Mouse (Mus musculus) liver, embryonic 13.5 days (tissue): ENCODE results near the gene Wdr81. TPM values are rescaled to one million over a fixed set of nuclear protein-coding genes. Genes with fewer than 3 reads are reported as not detected.

Experiments
- ATAC-seq: fragments of 200-750 bp; cut with Nextera tagmentation; 2 replicates; pipeline ENCODE4 v1.8.0; 2017; ENCODE audit warnings: low read depth, mild to moderate bottlenecking, moderate number of reproducible peaks, moderate library complexity
- DNase-seq: peaks from one replicate; pipeline ENCODE4 v3.0.0; 2022
- H3K27ac ChIP-seq: fragments of 300-500 bp; sonication (generic); 2 replicates; pipeline ENCODE4 v1.5.1; 2015; ENCODE audit warnings: moderate library complexity, mild to moderate bottlenecking, inconsistent platforms
- H3K27me3 ChIP-seq: fragments of 300-500 bp; sonication (generic); 2 replicates; pipeline ENCODE4 v1.6.1; 2015; ENCODE audit warnings: mild to moderate bottlenecking, inconsistent platforms
- H3K36me3 ChIP-seq: fragments of 300-500 bp; sonication (generic); 2 replicates; pipeline ENCODE4 v1.6.1; 2015; ENCODE audit warnings: mild to moderate bottlenecking, inconsistent platforms
- H3K4me1 ChIP-seq: fragments of 300-500 bp; sonication (generic); replicated peaks from 2 replicates; pipeline ENCODE4 v1.6.1; 2015; ENCODE audit warnings: inconsistent platforms
- H3K4me2 ChIP-seq: fragments of 300-500 bp; sonication (generic); 2 replicates; pipeline ENCODE4 v1.6.1; 2015; ENCODE audit warnings: inconsistent platforms, mild to moderate bottlenecking, moderate library complexity
- H3K4me3 ChIP-seq: fragments of 300-500 bp; sonication (generic); replicated peaks from 2 replicates; pipeline ENCODE4 v1.5.1; 2015; ENCODE audit warnings: mild to moderate bottlenecking, inconsistent platforms
- H3K9ac ChIP-seq: fragments of 300-500 bp; sonication (generic); 2 replicates; pipeline ENCODE4 v1.6.1; 2015; ENCODE audit warnings: mild to moderate bottlenecking, inconsistent platforms
- H3K9me3 ChIP-seq: fragments of 300-500 bp; sonication (generic); replicated peaks from 2 replicates; pipeline ENCODE4 v1.6.1; 2016; ENCODE audit warnings: inconsistent platforms
- WGBS: fragments of 180-500 bp; shearing (Covaris S2); methylation state at CpG from one replicate; pipeline ENCODE4 v1.1.7; 2015; ENCODE audit not compliant: insufficient replicate concordance; 5-methylcytosine and 5-hydroxymethylcytosine counted together
- polyA plus RNA-seq: library from polyadenylated mRNA; unstranded; fragments of >200 nt; fragmentation: Nextera tagmentation; extraction: Ambion mirVana; gene quantifications from 2 replicates; pipeline ENCODE4 v1.2.1, GENCODE M21; 2015

The Wdr81 gene
- polyA plus RNA-seq, 1 experiment from 2014 or later = 18.5 TPM

GRCm38 (mm10) chr11:75429019-75429705, 25.4 kb downstream of the Wdr81 start:
- peaks cover under 1% of the 10 kb centered on the region; the same call in 1 of the 2 replicates for H3K9me3 ChIP-seq
- H3K27ac ChIP-seq = no peak overlapping the region
- no peak overlapping the region for H3K4me3 ChIP-seq
- peaks cover 30% of the 10 kb centered on the region for H3K36me3 ChIP-seq
- ATAC-seq = no peak
- no peak overlapping the region for H3K9ac ChIP-seq
- no peak overlapping the region for H3K4me2 ChIP-seq
- no peaks in the 10 kb centered on the region for H3K27me3 ChIP-seq
- H3K4me1 ChIP-seq = peaks cover 12% of the 10 kb centered on the region
- 27% methylated on average over 9 of the region's 9 CpGs for WGBS
- no peak for DNase-seq

GRCm38 (mm10) chr11:75424459-75424858, 30.1 kb downstream of the Wdr81 start:
- no peak overlapping the region for H3K9ac ChIP-seq
- H3K9me3 ChIP-seq = no peaks in the 10 kb centered on the region
- DNase-seq (no peak), ATAC-seq (peak; percentile 27; the same call in 1 of the 2 replicates)
- peaks cover 24% of the 10 kb centered on the region for H3K4me1 ChIP-seq
- 79% methylated on average over 3 of the region's 3 CpGs for whole genome bisulfite sequencing
- H3K4me3 ChIP-seq = no peak overlapping the region
- H3K4me2 ChIP-seq = no peak overlapping the region
- no peaks in the 10 kb centered on the region for H3K36me3 ChIP-seq
- H3K27ac ChIP-seq = no peak overlapping the region
- peaks cover 3% of the 10 kb centered on the region; the same call in 1 of the 2 replicates for H3K27me3 ChIP-seq

GRCm38 (mm10) chr11:75424033-75424432, 30.5 kb downstream of the Wdr81 start:
- Histone ChIP-seq H3K4me2 (no peak overlapping the region), H3K36me3 (no peaks in the 10 kb centered on the region), H3K9me3 (no peaks in the 10 kb centered on the region), H3K4me1 (peaks cover 24% of the 10 kb centered on the region), H3K27me3 (peaks cover 3% of the 10 kb centered on the region; the same call in 1 of the 2 replicates), H3K9ac (no peak overlapping the region), H3K4me3 (no peak overlapping the region), H3K27ac (no peak overlapping the region)
- ATAC-seq = no peak
- 78% methylated on average over 9 of the region's 9 CpGs for WGBS
- DNase-seq = no peak

- Histone ChIP-seq H3K4me2 (0 out of 2 replicates have a peak overlapping the region, but pooled peaks have one; percentile 3), H3K4me1 (peaks cover 20% of the 10 kb centered on the region), H3K27ac (no peak overlapping the region), H3K9me3 (no peaks in the 10 kb centered on the region), H3K27me3 (peaks cover 3% of the 10 kb centered on the region; the same call in 1 of the 2 replicates), H3K36me3 (no peaks in the 10 kb centered on the region), H3K9ac (no peak overlapping the region), H3K4me3 (no peak overlapping the region)
- ATAC-seq (no peak), DNase-seq (no peak)
- WGBS = 71% methylated on average over 3 of the region's 3 CpGs
These were observed 31.4 kb downstream of the Wdr81 start for GRCm38 (mm10) chr11:75423091-75423490.

- DNase-seq = no peak
- peak; percentile 29; the same call in 1 of the 2 replicates for ATAC-seq
- H3K4me3 ChIP-seq = peak within 1 kb of the TSS; percentile 50
- peak within 1 kb of the TSS; percentile 59 for H3K9ac ChIP-seq
- H3K36me3 ChIP-seq = no peaks in the 10 kb centered on the region
- peak within 1 kb of the TSS; percentile 27; the same call in 1 of the 2 replicates for H3K27ac ChIP-seq
- peaks cover 20% of the 10 kb centered on the region for H3K4me1 ChIP-seq
- H3K27me3 ChIP-seq = peaks cover 3% of the 10 kb centered on the region; the same call in 1 of the 2 replicates
- WGBS = 35% methylated on average over 10 of the region's 10 CpGs
- no peaks in the 10 kb centered on the region for H3K9me3 ChIP-seq
- H3K4me2 ChIP-seq = peak within 1 kb of the TSS; percentile 56
These were observed 32.3 kb downstream of the Wdr81 start, which contains the start of gene Serpinf1 for GRCm38 (mm10) chr11:75422013-75422792. TSS of gene Serpinf1 (minus strand) at chr11:75422701.

- WGBS = 58% methylated on average over 6 of the region's 6 CpGs
- Histone ChIP-seq H3K27me3 (peaks cover 3% of the 10 kb centered on the region; the same call in 1 of the 2 replicates), H3K27ac (no peak overlapping the region), H3K9me3 (no peaks in the 10 kb centered on the region), H3K4me3 (peak overlapping the region; percentile 50), H3K4me2 (peak overlapping the region; percentile 56), H3K9ac (peak overlapping the region; percentile 59), H3K4me1 (peaks cover 20% of the 10 kb centered on the region), H3K36me3 (no peaks in the 10 kb centered on the region; the same call in 1 of the 2 replicates)
- ATAC-seq = no peak
- DNase-seq = no peak
These were observed 33.0 kb downstream of the Wdr81 start for GRCm38 (mm10) chr11:75421375-75422012.

GRCm38 (mm10) chr11:75420810-75421374, 33.6 kb downstream of the Wdr81 start:
- 49% methylated on average over 5 of the region's 5 CpGs for WGBS
- peak overlapping the region; percentile 50; the same call in 1 of the 2 replicates for H3K4me3 ChIP-seq
- H3K36me3 ChIP-seq = no peaks in the 10 kb centered on the region; the same call in 1 of the 2 replicates
- peak overlapping the region; percentile 59; the same call in 1 of the 2 replicates for H3K9ac ChIP-seq
- H3K27me3 ChIP-seq = peaks cover 3% of the 10 kb centered on the region; the same call in 1 of the 2 replicates
- no peak for ATAC-seq
- H3K9me3 ChIP-seq = no peaks in the 10 kb centered on the region
- DNase-seq = no peak
- peaks cover 20% of the 10 kb centered on the region for H3K4me1 ChIP-seq
- H3K4me2 ChIP-seq = peak overlapping the region; percentile 56
- H3K27ac ChIP-seq = no peak overlapping the region

- H3K9ac ChIP-seq = no peak overlapping the region
- DNase-seq = no peak
- no peak overlapping the region for H3K4me3 ChIP-seq
- WGBS = 65% methylated on average over 7 of the region's 7 CpGs
- H3K4me1 ChIP-seq = peaks cover 21% of the 10 kb centered on the region
- ATAC-seq = no peak
- H3K36me3 ChIP-seq = no peaks in the 10 kb centered on the region; the same call in 1 of the 2 replicates
- H3K27me3 ChIP-seq = peaks cover 3% of the 10 kb centered on the region; the same call in 1 of the 2 replicates
- no peaks in the 10 kb centered on the region for H3K9me3 ChIP-seq
- no peak overlapping the region for H3K27ac ChIP-seq
- H3K4me2 ChIP-seq = no peak overlapping the region
These were observed 34.5 kb downstream of the Wdr81 start for GRCm38 (mm10) chr11:75420037-75420436.

GRCm38 (mm10) chr11:75415994-75416393, 38.5 kb downstream of the Wdr81 start:
- Histone ChIP-seq H3K27ac (no peak overlapping the region), H3K4me1 (peaks cover 13% of the 10 kb centered on the region), H3K4me2 (no peak overlapping the region), H3K4me3 (no peak overlapping the region), H3K27me3 (no peaks in the 10 kb centered on the region), H3K9me3 (no peaks in the 10 kb centered on the region), H3K9ac (no peak overlapping the region), H3K36me3 (no peaks in the 10 kb centered on the region; the same call in 1 of the 2 replicates)
- DNase-seq (no peak), ATAC-seq (no peak)
- WGBS = 66% methylated on average over 13 of the region's 13 CpGs

GRCm38 (mm10) chr11:75415096-75415495, 39.4 kb downstream of the Wdr81 start:
- Histone ChIP-seq H3K4me1 (peaks cover 8% of the 10 kb centered on the region), H3K4me3 (no peak overlapping the region), H3K27me3 (no peaks in the 10 kb centered on the region), H3K9me3 (no peaks in the 10 kb centered on the region), H3K36me3 (no peaks in the 10 kb centered on the region; the same call in 1 of the 2 replicates), H3K9ac (no peak overlapping the region), H3K4me2 (no peak overlapping the region), H3K27ac (no peak overlapping the region)
- WGBS = 28% methylated on average over 7 of the region's 7 CpGs
- no peak for ATAC-seq
- DNase-seq = no peak
